Mouse (Mus musculus): ENCODE data around the gene Papss1. TPM values are rescaled to one million over a fixed set of nuclear protein-coding genes. Genes with fewer than 3 reads are reported as not detected.

Gene Papss1
- polyA plus RNA-seq, 1 experiment from 2014 or later: 66.5 TPM

DNA sequence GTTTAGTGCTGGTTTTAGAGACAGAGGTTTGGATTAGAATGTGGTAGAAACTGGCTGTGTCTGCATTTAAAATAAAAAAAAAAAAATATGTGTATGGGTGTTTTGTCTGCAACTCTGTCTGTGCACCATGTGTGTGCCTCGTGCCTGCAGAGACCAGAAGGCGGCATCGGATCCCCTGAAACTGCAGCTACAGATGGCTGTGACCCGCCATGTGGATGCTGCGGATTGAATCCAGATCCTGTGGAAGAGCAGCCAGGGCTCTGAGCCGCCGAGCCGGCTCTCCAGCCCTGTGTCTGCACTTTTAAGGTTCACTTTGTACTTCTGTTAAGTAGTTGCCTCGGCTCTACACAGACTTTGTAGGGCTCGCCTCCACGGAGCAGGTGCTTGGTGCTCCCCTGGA, 29.8 kb downstream of the Papss1 start:
- Histone ChIP-seq H3K4me1 (replicated peaks) (no peaks in the 10 kb centered on the region), H3K36me3 (peaks cover 58% of the 10 kb centered on the region), H3K27me3 (ENCODE audit: insufficient read depth, poor library complexity, severe bottlenecking) (no peaks in the 10 kb centered on the region), H3K9me3 (no peaks in the 10 kb centered on the region), H3K27ac (no peak overlapping the region), H3K4me3 (no peak overlapping the region)
- WGBS: 96% methylated on average over 11 of the region's 11 CpGs
- no peak for DNase-seq (ENCODE audit: low spot score)

- no peaks in the 10 kb centered on the region for H3K9me3 ChIP-seq
- 94% methylated on average over 14 of the region's 14 CpGs for WGBS
- H3K4me1 ChIP-seq (replicated peaks): no peaks in the 10 kb centered on the region
- no peak overlapping the region for H3K27ac ChIP-seq
- no peaks in the 10 kb centered on the region for H3K27me3 ChIP-seq (ENCODE audit: insufficient read depth, poor library complexity, severe bottlenecking)
- DNase-seq (ENCODE audit: low spot score): no peak
- H3K36me3 ChIP-seq: peaks cover 51% of the 10 kb centered on the region
- no peak overlapping the region for H3K4me3 ChIP-seq
Observed at GRCm38 (mm10) chr3:131595546-131596245, 31.1 kb downstream of the Papss1 start.

- no peaks in the 10 kb centered on the region for H3K4me1 ChIP-seq (replicated peaks)
- H3K9me3 ChIP-seq: no peaks in the 10 kb centered on the region
- no peak for DNase-seq (ENCODE audit: low spot score)
- 94% methylated on average over 11 of the region's 11 CpGs for WGBS
- H3K36me3 ChIP-seq: peaks cover 47% of the 10 kb centered on the region
- no peaks in the 10 kb centered on the region for H3K27me3 ChIP-seq (ENCODE audit: insufficient read depth, poor library complexity, severe bottlenecking)
- H3K27ac ChIP-seq: no peak overlapping the region
- H3K4me3 ChIP-seq: no peak overlapping the region
Observed at GRCm38 (mm10) chr3:131600726-131601125, 36.2 kb downstream of the Papss1 start.

DNA sequence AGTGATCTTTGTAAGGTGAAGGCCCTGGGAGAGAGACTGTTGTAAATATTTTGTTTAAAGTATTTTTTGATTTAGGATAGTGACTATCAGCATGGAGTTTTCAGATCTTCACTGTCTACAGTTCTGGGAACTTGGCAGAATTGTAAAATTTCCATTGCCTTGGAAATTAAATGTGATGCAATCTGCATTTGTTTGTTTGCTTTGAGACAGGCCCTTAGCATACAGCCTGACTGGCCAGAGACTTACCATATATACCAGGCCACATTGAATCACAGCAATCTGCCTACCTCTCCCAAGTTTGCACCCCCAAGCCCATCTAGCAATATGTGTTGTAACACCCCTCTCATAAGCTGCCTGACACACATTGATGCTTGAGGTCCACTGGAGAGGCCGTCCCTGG, 36.8 kb downstream of the Papss1 start:
- Histone ChIP-seq H3K27me3 (ENCODE audit: insufficient read depth, poor library complexity, severe bottlenecking) (no peaks in the 10 kb centered on the region), H3K9me3 (no peaks in the 10 kb centered on the region), H3K4me3 (no peak overlapping the region), H3K4me1 (replicated peaks) (no peaks in the 10 kb centered on the region), H3K36me3 (peaks cover 54% of the 10 kb centered on the region), H3K27ac (no peak overlapping the region)
- DNase-seq (ENCODE audit: low spot score): no peak
- WGBS: 90% methylated on average over 1 of the region's 1 CpGs

- Histone ChIP-seq H3K4me1 (replicated peaks) (no peaks in the 10 kb centered on the region), H3K9me3 (no peaks in the 10 kb centered on the region), H3K27ac (no peak overlapping the region), H3K36me3 (peaks cover 59% of the 10 kb centered on the region), H3K27me3 (ENCODE audit: insufficient read depth, poor library complexity, severe bottlenecking) (no peaks in the 10 kb centered on the region), H3K4me3 (no peak overlapping the region)
- DNase-seq (ENCODE audit: low spot score): no peak
- 89% methylated on average over 4 of the region's 4 CpGs for WGBS
Observed at GRCm38 (mm10) chr3:131602995-131603414, 38.4 kb downstream of the Papss1 start.

- Histone ChIP-seq H3K4me1 (replicated peaks) (no peaks in the 10 kb centered on the region), H3K27me3 (ENCODE audit: insufficient read depth, poor library complexity, severe bottlenecking) (no peaks in the 10 kb centered on the region), H3K36me3 (peaks cover 75% of the 10 kb centered on the region), H3K27ac (no peak overlapping the region), H3K9me3 (no peaks in the 10 kb centered on the region), H3K4me3 (no peak overlapping the region)
- DNase-seq (ENCODE audit: low spot score): no peak
- WGBS: 94% methylated on average over 6 of the region's 6 CpGs
Observed at GRCm38 (mm10) chr3:131608112-131608511, 43.5 kb downstream of the Papss1 start.

DNA sequence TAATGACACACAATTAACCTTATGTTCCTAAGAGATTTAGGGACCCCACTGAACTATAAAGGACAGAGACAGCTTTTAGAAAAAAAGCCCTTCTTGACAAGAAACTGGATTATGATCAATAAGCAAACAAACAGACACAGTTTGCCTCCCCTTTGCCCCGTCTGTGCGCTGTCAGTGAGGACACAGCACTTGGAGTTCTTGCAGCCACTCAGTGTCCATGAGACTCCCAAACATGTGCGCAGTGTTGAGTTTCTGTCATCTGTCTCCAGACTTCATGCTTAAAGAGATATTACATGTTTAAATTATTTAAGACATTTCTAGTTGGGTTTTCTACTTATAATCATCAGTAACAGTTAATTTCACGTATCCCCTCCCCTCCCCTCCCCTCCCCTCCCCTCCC, 45.1 kb downstream of the Papss1 start:
- H3K4me1 ChIP-seq (replicated peaks): peaks cover 6% of the 10 kb centered on the region; the same call in 1 of the 2 replicates
- H3K27me3 ChIP-seq (ENCODE audit: insufficient read depth, poor library complexity, severe bottlenecking): no peaks in the 10 kb centered on the region
- H3K4me3 ChIP-seq: no peak overlapping the region
- H3K9me3 ChIP-seq: no peaks in the 10 kb centered on the region
- 92% methylated on average over 4 of the region's 4 CpGs for WGBS
- no peak for DNase-seq (ENCODE audit: low spot score)
- no peak overlapping the region for H3K27ac ChIP-seq
- H3K36me3 ChIP-seq: peaks cover 87% of the 10 kb centered on the region

DNA sequence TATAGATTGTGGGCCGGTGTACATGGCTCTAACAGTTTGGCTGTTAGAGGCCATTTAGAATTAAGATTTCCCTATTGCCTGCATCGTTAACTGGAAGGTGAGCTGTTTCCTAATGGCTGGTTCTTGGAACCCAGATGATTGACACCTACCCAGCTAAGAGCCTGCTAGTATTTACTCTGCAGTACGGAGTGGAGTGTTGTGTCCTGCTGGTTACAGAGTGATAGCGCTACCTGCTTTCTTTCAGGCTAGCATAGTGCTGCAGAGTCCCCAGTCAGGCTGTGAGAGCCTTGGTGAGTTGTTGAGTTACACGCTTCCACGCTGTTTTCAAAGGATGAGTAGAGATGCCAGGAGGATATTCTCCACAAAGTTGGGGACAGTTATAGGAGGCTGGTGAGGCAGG, 46.0 kb downstream of the Papss1 start:
- WGBS: 84% methylated on average over 6 of the region's 6 CpGs
- Histone ChIP-seq H3K4me3 (no peak overlapping the region), H3K9me3 (no peaks in the 10 kb centered on the region), H3K27me3 (ENCODE audit: insufficient read depth, poor library complexity, severe bottlenecking) (no peaks in the 10 kb centered on the region), H3K36me3 (peaks cover 87% of the 10 kb centered on the region), H3K27ac (no peak overlapping the region), H3K4me1 (replicated peaks) (peaks cover 6% of the 10 kb centered on the region; the same call in 1 of the 2 replicates)
- DNase-seq (ENCODE audit: low spot score): no peak

GRCm38 (mm10) chr3:131612847-131613246, 48.3 kb downstream of the Papss1 start:
- Histone ChIP-seq H3K4me3 (no peak overlapping the region), H3K27ac (no peak overlapping the region), H3K9me3 (no peaks in the 10 kb centered on the region), H3K27me3 (ENCODE audit: insufficient read depth, poor library complexity, severe bottlenecking) (no peaks in the 10 kb centered on the region), H3K36me3 (peaks cover 74% of the 10 kb centered on the region), H3K4me1 (replicated peaks) (peaks cover 6% of the 10 kb centered on the region; the same call in 1 of the 2 replicates)
- WGBS: 83% methylated on average over 5 of the region's 5 CpGs
- no peak for DNase-seq (ENCODE audit: low spot score)

DNA sequence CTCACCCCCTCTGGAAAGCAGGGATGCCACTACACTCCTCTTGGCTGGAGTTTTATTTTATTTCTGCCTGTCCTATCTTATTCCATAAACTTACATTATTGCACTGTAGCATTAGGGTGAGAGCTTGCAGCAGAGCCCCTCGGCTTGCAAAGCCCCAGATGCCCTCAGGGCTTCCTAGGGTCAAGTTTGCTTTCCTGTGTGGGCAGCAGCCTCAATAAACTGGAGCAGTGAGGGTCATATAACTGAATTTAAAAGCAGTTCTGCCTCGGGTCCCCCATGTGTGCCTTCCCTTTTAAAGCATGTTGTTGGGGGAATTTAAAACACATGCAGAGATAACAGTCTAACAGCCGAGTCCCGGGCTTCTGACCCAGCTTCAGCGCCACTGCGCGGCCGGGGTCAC, 49.5 kb downstream of the Papss1 start:
- no peaks in the 10 kb centered on the region for H3K9me3 ChIP-seq
- no peak overlapping the region for H3K4me3 ChIP-seq
- peak; percentile 25 for DNase-seq (ENCODE audit: low spot score)
- no peaks in the 10 kb centered on the region for H3K27me3 ChIP-seq (ENCODE audit: insufficient read depth, poor library complexity, severe bottlenecking)
- H3K4me1 ChIP-seq (replicated peaks): peaks cover 6% of the 10 kb centered on the region; the same call in 1 of the 2 replicates
- H3K27ac ChIP-seq: no peak overlapping the region
- 66% methylated on average over 8 of the region's 8 CpGs for WGBS
- H3K36me3 ChIP-seq: peaks cover 73% of the 10 kb centered on the region

- peaks cover 6% of the 10 kb centered on the region; the same call in 1 of the 2 replicates for H3K4me1 ChIP-seq (replicated peaks)
- H3K27ac ChIP-seq: no peak overlapping the region
- no peaks in the 10 kb centered on the region for H3K27me3 ChIP-seq (ENCODE audit: insufficient read depth, poor library complexity, severe bottlenecking)
- no peak overlapping the region for H3K4me3 ChIP-seq
- no peaks in the 10 kb centered on the region for H3K9me3 ChIP-seq
- peaks cover 48% of the 10 kb centered on the region for H3K36me3 ChIP-seq
- 89% methylated on average over 18 of the region's 18 CpGs for WGBS
- no peak for DNase-seq (ENCODE audit: low spot score)
Observed at GRCm38 (mm10) chr3:131618580-131619338, 54.2 kb downstream of the Papss1 start.

DNA sequence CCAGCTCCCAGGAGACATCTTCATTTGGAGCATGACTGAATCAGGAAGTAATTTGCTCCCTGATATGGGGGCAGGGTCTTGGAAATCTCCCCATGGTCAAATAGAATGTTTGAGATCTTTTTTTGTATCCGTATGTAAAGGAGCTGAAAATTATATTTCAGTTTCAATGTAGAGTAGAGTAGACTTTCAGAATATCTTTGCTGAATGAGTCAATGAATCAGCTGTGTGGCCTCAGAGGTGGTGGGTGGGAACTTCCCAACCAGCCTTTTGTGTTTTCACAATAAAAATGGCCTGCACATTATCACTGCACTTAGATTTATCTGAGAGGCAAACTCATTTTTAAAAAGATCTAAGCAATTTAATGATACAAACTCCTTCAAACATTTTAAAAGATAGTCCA, 58.6 kb downstream of the Papss1 start:
- Histone ChIP-seq H3K9me3 (no peaks in the 10 kb centered on the region), H3K4me1 (replicated peaks) (no peaks in the 10 kb centered on the region), H3K27ac (no peak overlapping the region), H3K36me3 (peaks cover 45% of the 10 kb centered on the region), H3K4me3 (no peak overlapping the region), H3K27me3 (ENCODE audit: insufficient read depth, poor library complexity, severe bottlenecking) (no peaks in the 10 kb centered on the region)
- DNase-seq (ENCODE audit: low spot score): no peak
- 93% methylated on average over 1 of the region's 1 CpGs for WGBS

- WGBS: 93% methylated on average over 9 of the region's 9 CpGs
- no peak for DNase-seq (ENCODE audit: low spot score)
Observed at GRCm38 (mm10) chr3:131624063-131624462, 59.5 kb downstream of the Papss1 start.

More at GRCm38 (mm10) chr3:131624063-131624462, 59.5 kb downstream of the Papss1 start:
- no peaks in the 10 kb centered on the region for H3K4me1 ChIP-seq (replicated peaks)
- no peaks in the 10 kb centered on the region for H3K9me3 ChIP-seq
- H3K27me3 ChIP-seq (ENCODE audit: insufficient read depth, poor library complexity, severe bottlenecking): no peaks in the 10 kb centered on the region
- H3K27ac ChIP-seq: no peak overlapping the region
- no peak overlapping the region for H3K4me3 ChIP-seq
- H3K36me3 ChIP-seq: peaks cover 36% of the 10 kb centered on the region
